Mouse (Mus musculus): ENCODE data around the gene 2810004N23Rik. TPM values are rescaled to one million over a fixed set of nuclear protein-coding genes. Genes with fewer than 3 reads are reported as not detected.
A peak's percentile ranks its signal among the peaks of the same experiment; 100 is the strongest.

The 2810004N23Rik gene
- polyA plus RNA-seq, 1 experiment from 2014 or later = 18.0 TPM

DNA sequence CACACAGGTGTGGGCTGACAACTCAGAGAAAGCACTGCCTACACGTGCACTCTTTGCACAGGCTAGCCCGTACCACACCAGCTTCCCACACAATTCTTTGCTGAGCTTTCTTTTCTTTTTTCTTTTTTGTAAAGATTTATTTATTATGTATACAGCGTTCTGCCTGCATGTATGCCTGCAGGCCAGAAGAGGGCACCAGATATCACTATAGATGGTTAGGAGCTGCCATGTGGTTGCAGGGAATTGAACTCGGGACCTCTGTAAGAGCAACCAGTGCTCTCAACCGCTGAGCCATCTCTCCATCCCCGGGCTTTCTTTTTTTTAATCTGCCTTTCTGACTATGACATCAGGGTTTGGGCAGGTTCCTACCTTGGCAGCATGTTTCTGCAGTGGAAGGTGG lies 39.4 kb downstream of the 2810004N23Rik start:
- H3K36me3 ChIP-seq (ENCODE audit: insufficient read depth, low read length) = no peaks in the 10 kb centered on the region
- no peak for DNase-seq (ENCODE audit: low spot score)
- no peaks in the 10 kb centered on the region for H3K27me3 ChIP-seq (replicated peaks; ENCODE audit: insufficient read depth, low read length)
- no peak for ATAC-seq
- TF ChIP-seq CTCF (IDR thresholded peaks at IDR 0.05) (peak; percentile 36; the same call in 1 of the 2 replicates), EP300 (IDR thresholded peaks at IDR 0.05) (no peak)
- H3K9me3 ChIP-seq (ENCODE audit: low read length) = no peaks in the 10 kb centered on the region
- H3K4me2 ChIP-seq (replicated peaks; ENCODE audit: low read depth, low read length) = no peak overlapping the region
- H3K9ac ChIP-seq (replicated peaks; ENCODE audit: low read depth) = no peak overlapping the region
- H3K27ac ChIP-seq (ENCODE audit: low read length) = no peak overlapping the region
- H3K4me1 ChIP-seq (ENCODE audit: insufficient read depth, low read depth, low read length) = 0 out of 2 replicates have a peak, but pooled peaks cover 2% of the 10 kb centered on the region
- 75% methylated on average over 6 of the region's 6 CpGs for WGBS
- no peak overlapping the region for H3K4me3 ChIP-seq (ENCODE audit: low read depth, low read length)

GRCm38 (mm10) chr8:124820125-124820524 lies 42.8 kb downstream of the 2810004N23Rik start:
- TF ChIP-seq EP300 (IDR thresholded peaks at IDR 0.05) = no peak
- no peak for TF ChIP-seq CTCF (IDR thresholded peaks at IDR 0.05)
- Histone ChIP-seq H3K9ac (replicated peaks; ENCODE audit: low read depth) (no peak overlapping the region), H3K27ac (ENCODE audit: low read length) (no peak overlapping the region), H3K36me3 (ENCODE audit: insufficient read depth, low read length) (no peaks in the 10 kb centered on the region), H3K27me3 (replicated peaks; ENCODE audit: insufficient read depth, low read length) (no peaks in the 10 kb centered on the region), H3K4me3 (ENCODE audit: low read depth, low read length) (no peak overlapping the region), H3K4me2 (replicated peaks; ENCODE audit: low read depth, low read length) (no peak overlapping the region), H3K4me1 (ENCODE audit: insufficient read depth, low read depth, low read length) (no peaks in the 10 kb centered on the region), H3K9me3 (ENCODE audit: low read length) (0 out of 2 replicates have a peak, but pooled peaks cover 7% of the 10 kb centered on the region)
- 17% methylated on average over 11 of the region's 11 CpGs for WGBS
- ATAC-seq = no peak
- peak; percentile 6 for DNase-seq (ENCODE audit: low spot score)

- Histone ChIP-seq H3K27me3 (replicated peaks; ENCODE audit: insufficient read depth, low read length) (no peaks in the 10 kb centered on the region), H3K4me3 (ENCODE audit: low read depth, low read length) (no peak overlapping the region), H3K36me3 (ENCODE audit: insufficient read depth, low read length) (no peaks in the 10 kb centered on the region), H3K9me3 (ENCODE audit: low read length) (0 out of 2 replicates have a peak, but pooled peaks cover 7% of the 10 kb centered on the region), H3K9ac (replicated peaks; ENCODE audit: low read depth) (no peak overlapping the region), H3K4me2 (replicated peaks; ENCODE audit: low read depth, low read length) (no peak overlapping the region), H3K27ac (ENCODE audit: low read length) (no peak overlapping the region), H3K4me1 (ENCODE audit: insufficient read depth, low read depth, low read length) (no peaks in the 10 kb centered on the region)
- TF ChIP-seq EP300 (IDR thresholded peaks at IDR 0.05) = 0 out of 2 replicates have a peak, but pooled peaks have one; percentile 21
- no peak for TF ChIP-seq CTCF (IDR thresholded peaks at IDR 0.05)
- WGBS = 41% methylated on average over 6 of the region's 6 CpGs
- ATAC-seq (peak; percentile 72), DNase-seq (ENCODE audit: low spot score) (peak; percentile 57)
Measured at GRCm38 (mm10) chr8:124819612-124820115, 43.3 kb downstream of the 2810004N23Rik start.

DNA sequence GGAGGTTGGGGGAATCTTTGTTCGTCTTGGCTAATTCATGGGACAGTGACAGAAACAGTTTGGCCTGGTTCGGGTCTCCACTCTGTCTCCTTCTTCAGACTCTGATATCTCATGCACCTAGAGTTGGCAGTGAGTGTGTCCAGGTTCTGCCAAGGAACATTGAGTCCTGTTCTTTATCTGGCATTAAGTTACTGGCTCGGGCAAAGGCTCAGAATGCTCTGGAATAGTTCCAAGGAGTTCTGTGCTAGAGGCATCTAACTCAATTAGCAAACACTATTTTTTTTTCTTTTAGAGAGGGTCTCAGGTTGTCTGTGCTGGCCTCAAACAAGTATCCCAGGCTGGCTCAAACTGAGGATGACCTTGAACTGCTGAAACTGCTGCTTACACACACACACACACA lies 45.6 kb downstream of the 2810004N23Rik start:
- no peak for ATAC-seq

DNA sequence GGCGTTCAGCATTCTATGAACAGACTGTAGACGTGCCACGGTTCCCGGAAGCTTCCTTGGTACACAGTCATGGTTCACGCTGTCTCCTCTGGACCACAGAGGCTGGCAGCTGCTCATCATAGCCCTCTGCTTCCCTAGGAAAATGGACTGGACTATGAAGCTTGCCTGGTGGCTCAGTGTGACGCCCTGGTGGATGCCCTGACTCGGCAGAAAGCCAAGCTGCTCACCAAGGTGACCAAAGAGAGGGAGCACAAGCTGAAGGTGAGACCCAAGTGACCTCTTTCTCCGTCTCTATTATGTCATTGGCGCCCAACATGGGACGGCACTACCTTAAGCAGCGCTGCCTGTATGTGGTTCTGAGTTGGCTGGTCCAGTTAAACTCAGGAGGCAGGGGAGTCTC lies 46.1 kb downstream of the 2810004N23Rik start:
- TF ChIP-seq EP300 (IDR thresholded peaks at IDR 0.05) (no peak), CTCF (IDR thresholded peaks at IDR 0.05) (no peak)
- Histone ChIP-seq H3K27ac (ENCODE audit: low read length) (no peak overlapping the region), H3K27me3 (replicated peaks; ENCODE audit: insufficient read depth, low read length) (no peaks in the 10 kb centered on the region), H3K4me2 (replicated peaks; ENCODE audit: low read depth, low read length) (no peak overlapping the region), H3K4me1 (ENCODE audit: insufficient read depth, low read depth, low read length) (no peaks in the 10 kb centered on the region), H3K9ac (replicated peaks; ENCODE audit: low read depth) (no peak overlapping the region), H3K4me3 (ENCODE audit: low read depth, low read length) (no peak overlapping the region), H3K9me3 (ENCODE audit: low read length) (0 out of 2 replicates have a peak, but pooled peaks cover 7% of the 10 kb centered on the region), H3K36me3 (ENCODE audit: insufficient read depth, low read length) (no peaks in the 10 kb centered on the region)
- ATAC-seq (no peak), DNase-seq (ENCODE audit: low spot score) (no peak)
- 88% methylated on average over 11 of the region's 11 CpGs for WGBS

More for the DNA sequence above, 45.6 kb downstream of the 2810004N23Rik start:
- Histone ChIP-seq H3K27ac (ENCODE audit: low read length) (no peak overlapping the region), H3K9ac (replicated peaks; ENCODE audit: low read depth) (no peak overlapping the region), H3K9me3 (ENCODE audit: low read length) (0 out of 2 replicates have a peak, but pooled peaks cover 7% of the 10 kb centered on the region), H3K4me2 (replicated peaks; ENCODE audit: low read depth, low read length) (no peak overlapping the region), H3K4me1 (ENCODE audit: insufficient read depth, low read depth, low read length) (no peaks in the 10 kb centered on the region), H3K27me3 (replicated peaks; ENCODE audit: insufficient read depth, low read length) (no peaks in the 10 kb centered on the region), H3K4me3 (ENCODE audit: low read depth, low read length) (no peak overlapping the region), H3K36me3 (ENCODE audit: insufficient read depth, low read length) (no peaks in the 10 kb centered on the region)
- TF ChIP-seq CTCF (IDR thresholded peaks at IDR 0.05) = no peak
- no peak for TF ChIP-seq EP300 (IDR thresholded peaks at IDR 0.05)
- DNase-seq (ENCODE audit: low spot score) = no peak
- 74% methylated on average over 3 of the region's 3 CpGs for WGBS

GRCm38 (mm10) chr8:124815870-124816269 lies 47.0 kb downstream of the 2810004N23Rik start:
- Histone ChIP-seq H3K36me3 (ENCODE audit: insufficient read depth, low read length) (no peaks in the 10 kb centered on the region), H3K27ac (ENCODE audit: low read length) (no peak overlapping the region), H3K4me1 (ENCODE audit: insufficient read depth, low read depth, low read length) (no peaks in the 10 kb centered on the region), H3K9ac (replicated peaks; ENCODE audit: low read depth) (no peak overlapping the region), H3K27me3 (replicated peaks; ENCODE audit: insufficient read depth, low read length) (no peaks in the 10 kb centered on the region), H3K4me3 (ENCODE audit: low read depth, low read length) (no peak overlapping the region), H3K9me3 (ENCODE audit: low read length) (0 out of 2 replicates have a peak, but pooled peaks cover 7% of the 10 kb centered on the region), H3K4me2 (replicated peaks; ENCODE audit: low read depth, low read length) (no peak overlapping the region)
- DNase-seq (ENCODE audit: low spot score) (peak; percentile 13), ATAC-seq (peak; percentile 52)
- WGBS = 79% methylated on average over 12 of the region's 12 CpGs
- no peak for TF ChIP-seq EP300 (IDR thresholded peaks at IDR 0.05)
- TF ChIP-seq CTCF (IDR thresholded peaks at IDR 0.05) = no peak

Data from lung, postnatal 0 days (tissue).